Mouse (Mus musculus) MEL (cell line): ENCODE data around the gene St7l. TPM values are rescaled to one million over a fixed set of nuclear protein-coding genes. Genes with fewer than 3 reads are reported as not detected.
A peak's percentile ranks its signal among the peaks of the same experiment; 100 is the strongest.

Source experiments
- DNase-seq: peaks from one replicate; pipeline ENCODE4 v3.0.0; 2011; ENCODE audit warnings: low read depth, low spot score
- H3K27ac ChIP-seq: 2 replicates; pipeline ENCODE4 v1.5.1; 2012; ENCODE audit warnings: low read depth, mild to moderate bottlenecking, control low read depth, low read length, moderate library complexity; ENCODE audit not compliant: control insufficient read depth
- H3K27me3 ChIP-seq, 2 experiments: fragments of 150-350 bp in 1 of 2; sonication (generic) in 1 of 2; 2 replicates each; pipeline ENCODE4 v1.6.1; 2012; ENCODE audit warnings: low read length in 2 of 2, mild to moderate bottlenecking in 2 of 2, improper control_type of control experiment in 1 of 2, moderate library complexity in 1 of 2; ENCODE audit not compliant: insufficient read depth in 2 of 2, control insufficient read depth in 1 of 2
- H3K36me3 ChIP-seq, 2 experiments: 2 replicates each; pipeline ENCODE4 v1.6.1; 2012 to 2014; ENCODE audit warnings: low read length in 2 of 2, improper control_type of control experiment in 1 of 2, inconsistent platforms in 1 of 2, mild to moderate bottlenecking in 1 of 2; ENCODE audit not compliant: insufficient read depth in 2 of 2, control insufficient read depth in 1 of 2
- H3K4me1 ChIP-seq, 2 experiments: fragments of 150-350 bp in 1 of 2; sonication (generic) in 1 of 2; 2 replicates each; pipeline ENCODE4 v1.6.1; 2012; ENCODE audit warnings: low read length in 2 of 2, improper control_type of control experiment in 1 of 2, mild to moderate bottlenecking in 1 of 2; ENCODE audit not compliant: insufficient read depth in 2 of 2, control insufficient read depth in 1 of 2
- H3K4me3 ChIP-seq, 2 experiments: fragments of 150-350 bp in 1 of 2; sonication (generic) in 1 of 2; 2 replicates each; pipeline ENCODE4 v1.5.1; 2012; ENCODE audit warnings: low read depth in 2 of 2, low read length in 2 of 2, mild to moderate bottlenecking in 2 of 2, moderate library complexity in 2 of 2, control low read depth in 1 of 2, improper control_type of control experiment in 1 of 2; ENCODE audit not compliant: control insufficient read depth in 1 of 2, insufficient read depth in 1 of 2
- H3K79me2 ChIP-seq: 2 replicates; pipeline ENCODE4 v1.6.1; 2012; ENCODE audit warnings: mild to moderate bottlenecking, low read length, moderate library complexity; ENCODE audit not compliant: control insufficient read depth, poor library complexity, insufficient read depth
- H3K9ac ChIP-seq: 2 replicates; pipeline ENCODE4 v1.6.1; 2012; ENCODE audit warnings: low read depth, mild to moderate bottlenecking, control low read depth, low read length, moderate library complexity; ENCODE audit not compliant: control insufficient read depth, poor library complexity, severe bottlenecking
- H3K9me3 ChIP-seq: fragments of 150-350 bp; sonication (generic); replicated peaks from 2 replicates; pipeline ENCODE4 v1.6.1; 2012; ENCODE audit warnings: mild to moderate bottlenecking, low read length, improper control_type of control experiment, moderate library complexity; ENCODE audit not compliant: insufficient read depth
- BHLHE40 ChIP-seq: IDR thresholded peaks from 2 replicates; pipeline ENCODE4 v1.6.1; 2012; ENCODE audit warnings: low read depth, mild to moderate bottlenecking, inconsistent platforms, low read length, improper control_type of control experiment, borderline replicate concordance
- EP300 ChIP-seq, 2 experiments: IDR thresholded peaks; 2 replicates each; pipeline ENCODE4 v1.6.1; 2011; ENCODE audit warnings: improper control_type of control experiment in 2 of 2, low read length in 2 of 2, low read depth in 1 of 2, mild to moderate bottlenecking in 1 of 2
- ETS1 ChIP-seq: IDR thresholded peaks from 2 replicates; pipeline ENCODE4 v1.6.1; 2012; ENCODE audit warnings: low read depth, mild to moderate bottlenecking, inconsistent platforms, low read length, improper control_type of control experiment, moderate library complexity
- GABPA ChIP-seq: IDR thresholded peaks from 2 replicates; pipeline ENCODE4 v1.6.1; 2012; ENCODE audit warnings: low read depth, mild to moderate bottlenecking, inconsistent platforms, low read length, improper control_type of control experiment, moderate library complexity
- GATA1 ChIP-seq: IDR thresholded peaks from 2 replicates; pipeline ENCODE4 v1.6.1; 2011; ENCODE audit warnings: low read depth, low read length, improper control_type of control experiment
- MAFK ChIP-seq: IDR thresholded peaks from 2 replicates; pipeline ENCODE4 v1.6.1; 2011; ENCODE audit warnings: low read depth, mild to moderate bottlenecking, low read length, improper control_type of control experiment, borderline replicate concordance
- MAZ ChIP-seq: IDR thresholded peaks from 2 replicates; pipeline ENCODE4 v1.6.1; 2012; ENCODE audit warnings: low read depth, mild to moderate bottlenecking, inconsistent platforms, low read length, improper control_type of control experiment
- MXI1 ChIP-seq: IDR thresholded peaks from 2 replicates; pipeline ENCODE4 v1.6.1; 2011; ENCODE audit warnings: mild to moderate bottlenecking, low read depth, low read length, improper control_type of control experiment
- NELFE ChIP-seq: IDR thresholded peaks from 2 replicates; pipeline ENCODE4 v1.6.1; 2011; ENCODE audit warnings: low read depth, low read length, improper control_type of control experiment
- POLR2A ChIP-seq, 2 experiments: IDR thresholded peaks; 2 replicates each; pipeline ENCODE4 v1.6.1; 2011 to 2012; ENCODE audit warnings: low read length in 2 of 2, mild to moderate bottlenecking in 2 of 2, control low read depth in 1 of 2, improper control_type of control experiment in 1 of 2, low read depth in 1 of 2, moderate library complexity in 1 of 2; ENCODE audit not compliant: control insufficient read depth in 1 of 2, insufficient read depth in 1 of 2, poor library complexity in 1 of 2
- POLR2AphosphoS2 ChIP-seq: IDR thresholded peaks from 2 replicates; pipeline ENCODE4 v1.6.1; 2011; ENCODE audit warnings: low read length, improper control_type of control experiment
- RAD21 ChIP-seq: IDR thresholded peaks from 2 replicates; pipeline ENCODE4 v1.6.1; 2011; ENCODE audit warnings: mild to moderate bottlenecking, low read depth, low read length, improper control_type of control experiment
- RCOR1 ChIP-seq: IDR thresholded peaks from 2 replicates; pipeline ENCODE4 v1.6.1; 2012; ENCODE audit warnings: low read depth, mild to moderate bottlenecking, inconsistent platforms, low read length, improper control_type of control experiment
- SIN3A ChIP-seq: IDR thresholded peaks from 2 replicates; pipeline ENCODE4 v1.6.1; 2012; ENCODE audit warnings: low read length, improper control_type of control experiment, inconsistent platforms
- TAL1 ChIP-seq: IDR thresholded peaks from 2 replicates; pipeline ENCODE4 v1.6.1; 2012; ENCODE audit warnings: mild to moderate bottlenecking, inconsistent platforms, low read length, moderate library complexity, mixed read lengths
- TCF12 ChIP-seq: IDR thresholded peaks from 2 replicates; pipeline ENCODE4 v1.6.1; 2014; ENCODE audit warnings: low read depth, mild to moderate bottlenecking, inconsistent platforms, low read length, improper control_type of control experiment, moderate library complexity
- USF1 ChIP-seq: IDR thresholded peaks from 2 replicates; pipeline ENCODE4 v1.6.1; 2014; ENCODE audit warnings: low read depth, mild to moderate bottlenecking, inconsistent platforms, low read length, improper control_type of control experiment, moderate library complexity
- ZKSCAN1 ChIP-seq: IDR thresholded peaks from 2 replicates; pipeline ENCODE4 v1.6.1; 2012; ENCODE audit warnings: low read depth, mild to moderate bottlenecking, inconsistent platforms, low read length, improper control_type of control experiment, moderate library complexity
- ZNF384 ChIP-seq: IDR thresholded peaks from 2 replicates; pipeline ENCODE4 v1.6.1; 2012; ENCODE audit warnings: low read depth, mild to moderate bottlenecking, inconsistent platforms, low read length, improper control_type of control experiment
- polyA plus RNA-seq, 2 experiments: library from polyadenylated mRNA; stranded (reverse) in 1 of 2; unstranded in 1 of 2; fragments of >175 nt in 1 of 2; fragments of >200 nt in 1 of 2; gene quantifications; 2 replicates each; pipeline versions ENCODE4 v1.2.1 to v1.2.4; 2012; ENCODE audit warnings: low replicate concordance in 2 of 2, low read depth in 1 of 2; ENCODE audit not compliant: insufficient read length in 2 of 2, insufficient read depth in 1 of 2, missing spikeins in 1 of 2
- total RNA-seq: library from RNA; depleted of rRNA; stranded (reverse); fragments of 300-350 nt; gene quantifications from 2 replicates; pipeline ENCODE4 v1.2.3, GENCODE M21; 2012

Gene St7l
- total and polyA plus RNA-seq, 3 experiments = 8.0 to 8.6 TPM; not detected in 1

GRCm38 (mm10) chr3:104856106-104856505 is 7.7 kb upstream of the St7l start:
- peak; percentile 34 for DNase-seq
- peaks cover 22 to 39% of the 10 kb centered on the region in 2 experiments for H3K4me1 ChIP-seq
- no peak overlapping the region for H3K9ac ChIP-seq
- H3K9me3 ChIP-seq = no peaks in the 10 kb centered on the region
- H3K27me3 ChIP-seq = no peaks in the 10 kb centered on the region
- TF ChIP-seq POLR2A (IDR thresholded peaks at IDR 0.05; ENCODE audit: control insufficient read depth in 1 of 2, insufficient read depth in 1 of 2, low read depth in 1 of 2, low read length in 2 of 2, poor library complexity in 1 of 2) (0 out of 4 replicates have a peak, but pooled peaks of 1 of the 2 experiments have one; percentile 19), ZKSCAN1 (no peak)
- H3K4me3 ChIP-seq = no peak overlapping the region
- H3K79me2 ChIP-seq = peaks cover 74% of the 10 kb centered on the region
- no peak overlapping the region; the same call in 1 of the 2 replicates for H3K27ac ChIP-seq
- peaks cover 20 to 75% of the 10 kb centered on the region in 2 experiments for H3K36me3 ChIP-seq

GRCm38 (mm10) chr3:104858560-104858959 is 5.2 kb upstream of the St7l start:
- peak overlapping the region; percentile 57 for H3K27ac ChIP-seq
- H3K36me3 ChIP-seq = peaks cover 6 to 84% of the 10 kb centered on the region in 2 experiments
- peaks cover 78% of the 10 kb centered on the region for H3K79me2 ChIP-seq
- TF ChIP-seq MAZ = no peak
- TF ChIP-seq USF1 = no peak
- TF ChIP-seq MAFK = no peak
- no peak for TF ChIP-seq POLR2A (IDR thresholded peaks at IDR 0.05; ENCODE audit: control insufficient read depth in 1 of 2, insufficient read depth in 1 of 2, low read depth in 1 of 2, low read length in 2 of 2, poor library complexity in 1 of 2)
- peak; percentile 74 for TF ChIP-seq TAL1
- TF ChIP-seq EP300 (IDR thresholded peaks at IDR 0.05; ENCODE audit: low read depth in 1 of 2, low read length in 2 of 2) = peak; percentile 86 to 90
- TF ChIP-seq MXI1 = peak; percentile 59
- no peak for TF ChIP-seq RAD21
- 0 out of 2 replicates have a peak, but pooled peaks have one; percentile 46 for TF ChIP-seq POLR2AphosphoS2
- TF ChIP-seq ETS1 = peak; percentile 89
- TF ChIP-seq NELFE = no peak
- peak; percentile 92 for TF ChIP-seq RCOR1
- TF ChIP-seq GATA1 = peak; percentile 91
- TF ChIP-seq SIN3A = peak; percentile 85
- peak; percentile 89 for TF ChIP-seq TCF12
- peak; percentile 84 for TF ChIP-seq ZNF384
- peak; percentile 52; the same call in 1 of the 2 replicates for TF ChIP-seq BHLHE40
- TF ChIP-seq GABPA = no peak
- no peaks in the 10 kb centered on the region for H3K9me3 ChIP-seq
- DNase-seq = peak; percentile 73
- no peak overlapping the region for H3K9ac ChIP-seq
- peaks cover 22 to 47% of the 10 kb centered on the region in 2 experiments for H3K4me1 ChIP-seq
- peak overlapping the region in 1 of 2 experiments; percentile 14; a peak in 1 of 4 replicates for H3K4me3 ChIP-seq
- no peaks in the 10 kb centered on the region for H3K27me3 ChIP-seq
